ENCODE assay signal across 23 mouse cellular contexts in genomic region chr14:59932355-59932754, GRCm38 (mm10).
DNase-seq lines count a peak whose midpoint lies in the region; ATAC-seq and TF ChIP-seq lines count a peak whose summit lies in the region.
"Had no signal": no experiment of that assay in that cellular context is flagged by ENCODE, and none has a peak within 500 bp of the region (broad histone marks: within the 10 kb centered on the region; RNA-seq: fewer than 3 reads in every experiment).

No protein-coding gene starts in this region.

- peak overlapping the region; percentile 17; the same call in 1 of the 2 replicates for H3K27ac ChIP-seq in gastrocnemius, adult 2 months
- H3K27ac ChIP-seq in ES-E14 (ENCODE audit: insufficient read depth, low read depth, low read length, poor library complexity, severe bottlenecking): no peak overlapping the region
- no peak overlapping the region; the same call in 1 of the 2 replicates for H3K27ac ChIP-seq in limb, embryonic 13.5 days
- H3K27ac ChIP-seq: forebrain, embryonic 15.5 days; hindbrain, embryonic 12.5 days; liver, embryonic 14.5 days; lung, embryonic 15.5 days; midbrain, embryonic 10.5 days; neural tube, embryonic 15.5 days; stomach, postnatal 0 days had no signal

- H3K9me3 ChIP-seq in ES-E14 (ENCODE audit: control insufficient read depth, insufficient read depth, low read depth, low read length): no peaks in the 10 kb centered on the region
- H3K9me3 ChIP-seq in limb, embryonic 13.5 days: no peaks in the 10 kb centered on the region
- H3K9me3 ChIP-seq: forebrain, embryonic 15.5 days; hindbrain, embryonic 12.5 days; lung, embryonic 15.5 days; midbrain, embryonic 10.5 days; neural tube, embryonic 15.5 days had no signal

- H3K36me3 ChIP-seq in ES-E14 (ENCODE audit: control insufficient read depth, insufficient read depth, low read length, poor library complexity, severe bottlenecking): no peaks in the 10 kb centered on the region
- H3K36me3 ChIP-seq in limb, embryonic 13.5 days: no peaks in the 10 kb centered on the region
- H3K36me3 ChIP-seq: forebrain, embryonic 15.5 days; hindbrain, embryonic 12.5 days; lung, embryonic 15.5 days; midbrain, embryonic 10.5 days; neural tube, embryonic 15.5 days had no signal

- no peak for TF ChIP-seq CTCF in gastrocnemius, adult 2 months (IDR thresholded peaks at IDR 0.05)

- WGBS in limb, embryonic 13.5 days: 8% methylated on average over 6 of the region's 6 CpGs

- H3K27me3 ChIP-seq in limb, embryonic 13.5 days: peaks cover 41% of the 10 kb centered on the region
- H3K27me3 ChIP-seq: forebrain, embryonic 15.5 days; hindbrain, embryonic 12.5 days; lung, embryonic 15.5 days; neural tube, embryonic 15.5 days had no signal

- H3K4me1 ChIP-seq in ES-E14 (ENCODE audit: control insufficient read depth in 2 of 2, insufficient read depth in 2 of 2, low read length in 2 of 2, poor library complexity in 1 of 2): peaks cover 5 to 11% of the 10 kb centered on the region in 2 experiments
- H3K4me1 ChIP-seq in limb, embryonic 13.5 days: peaks cover 41% of the 10 kb centered on the region
- H3K4me1 ChIP-seq: forebrain, embryonic 15.5 days; hindbrain, embryonic 12.5 days; lung, embryonic 15.5 days had no signal

- peak overlapping the region; percentile 33 for H3K4me2 ChIP-seq in limb, embryonic 13.5 days (replicated peaks)
- H3K4me2 ChIP-seq: forebrain, embryonic 15.5 days; hindbrain, embryonic 12.5 days; lung, embryonic 15.5 days; neural tube, embryonic 15.5 days had no signal

- H3K4me3 ChIP-seq in gastrocnemius, adult 2 months: no peak overlapping the region
- no peak overlapping the region for H3K4me3 ChIP-seq in ES-E14 (ENCODE audit: insufficient read depth in 1 of 2, low read depth in 1 of 2, low read length in 2 of 2, poor library complexity in 1 of 2, severe bottlenecking in 1 of 2)
- no peak overlapping the region for H3K4me3 ChIP-seq in limb, embryonic 13.5 days
- H3K4me3 ChIP-seq: forebrain, embryonic 15.5 days; hindbrain, embryonic 12.5 days; lung, embryonic 15.5 days; midbrain, embryonic 10.5 days; myocyte; neural tube, embryonic 15.5 days had no signal

- in situ Hi-C loops in ES-E14 (cut with MboI; ENCODE audit: low sequenced_read_pairs in 2 of 2, unreplicated experiment in 2 of 2): no loop called here

- intact Hi-C loops in gastrocnemius, adult 2 months (cut with DNase I): no loop called here

- no peak overlapping the region for H3K9ac ChIP-seq in ES-E14 (ENCODE audit: insufficient read depth, low read depth, low read length, poor library complexity, severe bottlenecking)
- H3K9ac ChIP-seq in limb, embryonic 13.5 days: no peak overlapping the region
- H3K9ac ChIP-seq: forebrain, embryonic 15.5 days; hindbrain, embryonic 12.5 days; liver, embryonic 14.5 days; lung, embryonic 15.5 days; neural tube, embryonic 15.5 days had no signal

- DNase-seq in gastrocnemius, adult 2 months: peak; percentile 42
- DNase-seq in gastrocnemius, adult 18-20 months (ENCODE audit: low spot score): no peak
- DNase-seq in ES-E14 (ENCODE audit: low read depth, low spot score): peak; percentile 48
- DNase-seq in embryo, embryonic 9.5 days (ENCODE audit: extremely low spot score): peak; percentile 13
- no peak for DNase-seq in spleen, postnatal 10 days (ENCODE audit: low spot score in 2 of 2)
- DNase-seq in retina, postnatal 1 day: no peak
- DNase-seq: adrenal gland, postnatal 25 days; cerebellum, adult 9-10 months; kidney, adult 2 months; kidney, postnatal 10 days; left cerebral cortex, postnatal 4 days; lung, postnatal 4 days had no signal

- ATAC-seq in limb, embryonic 13.5 days (ENCODE audit: low FRiP score, low read depth): peak; percentile 67; the same call in 1 of the 2 replicates
- no peak for ATAC-seq in cerebellum, adult (ENCODE audit: insufficient number of reproducible peaks, low FRiP score, low TSS enrichment)
- ATAC-seq: forebrain, embryonic 15.5 days; midbrain, embryonic 16.5 days had no signal

TF ChIP-seq in ES-E14, 5 proteins besides CTCF, POLR2A, EP300 and RAD21:
- no peak for TF ChIP-seq ZNF384 (IDR thresholded peaks at IDR 0.05; ENCODE audit: low read depth, low read length)
- peak; percentile 68 for TF ChIP-seq MAFK (IDR thresholded peaks at IDR 0.05; ENCODE audit: insufficient read depth, low read depth, low read length)
- no peak for TF ChIP-seq HCFC1 (IDR thresholded peaks at IDR 0.05; ENCODE audit: borderline replicate concordance, insufficient read depth, low read length)
TF ChIP-seq in ES-E14: peak in this region for 1.

Comparison
In these comparisons a context has a peak if more than half of its experiments do, and no peak if none do; other contexts are left out.
1. DNase-seq: peak in gastrocnemius, adult 2 months (single experiment), ES-E14 (single experiment) and embryo, embryonic 9.5 days (single experiment); none in gastrocnemius, adult 18-20 months (single experiment), spleen, postnatal 10 days (0 of 2) and retina, postnatal 1 day (single experiment).